Mouse (Mus musculus): ENCODE results near the gene Zkscan14. TPM values are rescaled to one million over a fixed set of nuclear protein-coding genes. Genes with fewer than 3 reads are reported as not detected.

Zkscan14 gene
- polyA plus RNA-seq (2014; fragmentation: Illumina TruSeq; extraction: RNeasy Lipid Tissue Mini Kit (QIAGEN cat#74804); ENCODE audit: low read depth, low replicate concordance) = 1.8 TPM

GRCm38 (mm10) chr5:145201321-145201991 lies at the start of gene Zkscan14:
TSS of gene Zkscan14 (minus strand) at chr5:145201868.

GRCm38 (mm10) chr5:145231367-145231871 lies 29.8 kb upstream of the Zkscan14 start, which contains the start of gene Zfp655:
TSS of gene Zfp655 (plus strand) at chr5:145231715.

DNA sequence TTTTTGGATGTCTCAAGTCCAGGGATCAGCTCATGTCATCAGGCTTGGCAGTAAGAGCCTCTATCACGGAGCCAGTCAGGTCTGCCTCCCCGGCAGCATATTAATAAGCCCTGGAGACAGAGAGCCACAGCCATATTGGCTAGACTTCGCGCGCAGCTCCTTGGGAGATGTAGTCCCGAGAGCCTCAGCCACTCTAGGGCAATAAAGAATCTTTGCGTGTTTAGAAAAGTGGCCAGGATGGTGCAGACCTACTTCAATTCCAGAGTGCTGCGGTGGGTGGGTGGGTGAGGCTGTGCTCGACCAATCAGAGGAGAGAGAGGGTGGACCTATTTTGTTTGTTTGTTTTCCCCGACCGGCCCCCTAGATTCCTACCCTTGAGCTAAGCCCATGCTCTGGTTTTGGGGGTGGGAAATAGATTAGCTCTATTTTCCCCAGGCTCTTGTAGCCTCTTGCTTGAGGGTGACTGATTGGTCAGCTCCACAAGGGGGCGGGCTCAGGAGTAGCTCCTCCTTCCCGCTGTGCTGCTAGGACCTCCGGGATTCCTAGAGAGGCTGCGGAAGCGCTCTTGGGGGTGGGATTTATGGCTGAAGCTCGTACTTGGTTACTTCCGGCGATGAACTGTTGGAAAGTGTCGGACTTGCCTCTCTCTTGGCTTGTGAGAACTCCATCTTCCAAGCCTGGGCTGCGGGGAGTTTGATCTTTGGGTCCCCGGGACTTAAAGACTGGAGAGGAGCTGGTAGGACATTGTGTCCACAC lies 2.4 kb upstream of the Zkscan14 start, which contains the start of gene Zkscan5:
Zkscan5 (plus strand) TSS at position 627 of the 756 bp plus-strand sequence.

GRCm38 (mm10) chr5:145191962-145192361 lies 9.7 kb downstream of the Zkscan14 start, which contains the start of gene Atp5j2:
TSS of gene Atp5j2 (minus strand) at chr5:145192062.

GRCm38 (mm10) chr5:145166536-145167305 lies 34.9 kb downstream of the Zkscan14 start, which contains the start of the genes Ptcd1 and Cpsf4:
TSS of gene Ptcd1 (minus strand) at chr5:145167108.
TSS of gene Cpsf4 (plus strand) at chr5:145167213.

Other genes starting within 250 kb of the Zkscan14 start
- 4.9 TPM for gene Smurf1, start 236.0 kb downstream of the Zkscan14 start, polyA plus RNA-seq (2014; fragmentation: Illumina TruSeq; extraction: RNeasy Lipid Tissue Mini Kit (QIAGEN cat#74804); ENCODE audit: low read depth, low replicate concordance)
- not detected for gene Gm4871, start 169.1 kb downstream of the Zkscan14 start, polyA plus RNA-seq (2014; fragmentation: Illumina TruSeq; extraction: RNeasy Lipid Tissue Mini Kit (QIAGEN cat#74804); ENCODE audit: low read depth, low replicate concordance)
- not detected for gene 1700018F24Rik, start 158.9 kb downstream of the Zkscan14 start, polyA plus RNA-seq (2014; fragmentation: Illumina TruSeq; extraction: RNeasy Lipid Tissue Mini Kit (QIAGEN cat#74804); ENCODE audit: low read depth, low replicate concordance)
- 18.7 TPM for gene Arpc1a, start 118.0 kb downstream of the Zkscan14 start, polyA plus RNA-seq (2014; fragmentation: Illumina TruSeq; extraction: RNeasy Lipid Tissue Mini Kit (QIAGEN cat#74804); ENCODE audit: low read depth, low replicate concordance)
- not detected for gene Kpna7, start 117.8 kb downstream of the Zkscan14 start, polyA plus RNA-seq (2014; fragmentation: Illumina TruSeq; extraction: RNeasy Lipid Tissue Mini Kit (QIAGEN cat#74804); ENCODE audit: low read depth, low replicate concordance)
- gene Arpc1b, start 87.7 kb downstream of the Zkscan14 start, polyA plus RNA-seq (2014; fragmentation: Illumina TruSeq; extraction: RNeasy Lipid Tissue Mini Kit (QIAGEN cat#74804); ENCODE audit: low read depth, low replicate concordance) = 11.2 TPM
- gene Pdap1, start 61.6 kb downstream of the Zkscan14 start, polyA plus RNA-seq (2014; fragmentation: Illumina TruSeq; extraction: RNeasy Lipid Tissue Mini Kit (QIAGEN cat#74804); ENCODE audit: low read depth, low replicate concordance) = 23.8 TPM
- gene Bud31, start 61.5 kb downstream of the Zkscan14 start, polyA plus RNA-seq (2014; fragmentation: Illumina TruSeq; extraction: RNeasy Lipid Tissue Mini Kit (QIAGEN cat#74804); ENCODE audit: low read depth, low replicate concordance) = 230 TPM
- 1.3 TPM for gene Ptcd1, start 34.8 kb downstream of the Zkscan14 start, polyA plus RNA-seq (2014; fragmentation: Illumina TruSeq; extraction: RNeasy Lipid Tissue Mini Kit (QIAGEN cat#74804); ENCODE audit: low read depth, low replicate concordance)
- gene Cpsf4, start 34.7 kb downstream of the Zkscan14 start, polyA plus RNA-seq (2014; fragmentation: Illumina TruSeq; extraction: RNeasy Lipid Tissue Mini Kit (QIAGEN cat#74804); ENCODE audit: low read depth, low replicate concordance) = 1.3 TPM
- gene Atp5j2, start 9.8 kb downstream of the Zkscan14 start, polyA plus RNA-seq (2014; fragmentation: Illumina TruSeq; extraction: RNeasy Lipid Tissue Mini Kit (QIAGEN cat#74804); ENCODE audit: low read depth, low replicate concordance) = 33.4 TPM
- 7.6 TPM for gene Zkscan5, start 2.7 kb upstream of the Zkscan14 start, polyA plus RNA-seq (2014; fragmentation: Illumina TruSeq; extraction: RNeasy Lipid Tissue Mini Kit (QIAGEN cat#74804); ENCODE audit: low read depth, low replicate concordance)
- gene Zfp655, start 29.8 kb upstream of the Zkscan14 start, polyA plus RNA-seq (2014; fragmentation: Illumina TruSeq; extraction: RNeasy Lipid Tissue Mini Kit (QIAGEN cat#74804); ENCODE audit: low read depth, low replicate concordance) = 77.8 TPM
- gene Zscan25, start 78.6 kb upstream of the Zkscan14 start, polyA plus RNA-seq (2014; fragmentation: Illumina TruSeq; extraction: RNeasy Lipid Tissue Mini Kit (QIAGEN cat#74804); ENCODE audit: low read depth, low replicate concordance) = not detected
- not detected for gene Cyp3a57, start 143.4 kb upstream of the Zkscan14 start, polyA plus RNA-seq (2014; fragmentation: Illumina TruSeq; extraction: RNeasy Lipid Tissue Mini Kit (QIAGEN cat#74804); ENCODE audit: low read depth, low replicate concordance)